Mouse (Mus musculus) lung, postnatal 0 days (tissue): Measurements from ENCODE around the gene Olfr1373.

Experiments used
- CTCF ChIP-seq: IDR thresholded peaks from 2 replicates; pipeline ENCODE4 v1.5.1; 2016; ENCODE audit warnings: antibody characterized with exemption, mild to moderate bottlenecking
- EP300 ChIP-seq: IDR thresholded peaks from 2 replicates; pipeline ENCODE4 v1.6.1; 2016; ENCODE audit warnings: antibody characterized with exemption, mild to moderate bottlenecking, control low read depth

DNA sequence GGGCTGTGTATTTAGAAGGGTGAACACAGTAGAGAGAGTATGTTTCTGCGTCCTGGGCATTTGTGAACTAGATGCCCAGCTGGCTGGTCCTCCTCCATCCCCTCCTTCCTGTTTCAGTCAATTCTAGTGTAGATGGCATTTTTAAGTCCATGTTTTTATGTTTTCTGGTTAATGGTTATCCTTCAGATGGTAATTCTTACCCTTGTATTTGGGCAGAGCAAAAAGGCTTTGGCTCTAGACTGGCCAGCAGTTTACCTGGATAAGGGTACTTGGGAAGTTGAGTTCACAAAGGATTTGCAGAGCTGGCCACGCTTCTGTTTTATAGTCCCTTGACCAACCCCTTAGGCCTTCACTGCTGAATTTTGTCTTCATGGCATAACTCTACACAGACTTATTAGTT lies 39.3 kb downstream of the Olfr1373 start:
- TF ChIP-seq CTCF (no peak), EP300 (no peak)
